Mouse (Mus musculus) lung, postnatal 0 days (tissue): Measurements from ENCODE around the gene Plxnd1. TPM values are rescaled to one million over a fixed set of nuclear protein-coding genes. Genes with fewer than 3 reads are reported as not detected.

Experiments used
- ATAC-seq: fragments of 200-750 bp; cut with Nextera tagmentation; 2 replicates; pipeline ENCODE4 v1.8.0; 2017; ENCODE audit warnings: moderate library complexity
- DNase-seq: peaks from one replicate; pipeline ENCODE4 v3.0.0-alpha.2; 2016; ENCODE audit warnings: low spot score
- H3K27ac ChIP-seq: fragments of 300-500 bp; sonication (generic); 2 replicates; pipeline ENCODE4 v1.5.1; 2014; ENCODE audit warnings: antibody characterized with exemption, mild to moderate bottlenecking, low read length, mixed read lengths
- H3K27me3 ChIP-seq: fragments of 300-500 bp; sonication (generic); replicated peaks from 2 replicates; pipeline ENCODE4 v1.6.1; 2014; ENCODE audit warnings: low read length, mixed read lengths; ENCODE audit not compliant: insufficient read depth
- H3K36me3 ChIP-seq: fragments of 300-500 bp; sonication (generic); 2 replicates; pipeline ENCODE4 v1.6.1; 2014; ENCODE audit warnings: low read length, mixed read lengths; ENCODE audit not compliant: insufficient read depth
- H3K4me1 ChIP-seq: fragments of 300-500 bp; sonication (generic); 2 replicates; pipeline ENCODE4 v1.6.1; 2014; ENCODE audit warnings: antibody characterized with exemption, low read depth, low read length, mixed read lengths; ENCODE audit not compliant: insufficient read depth
- H3K4me2 ChIP-seq: fragments of 300-500 bp; sonication (generic); replicated peaks from 2 replicates; pipeline ENCODE4 v1.6.1; 2014; ENCODE audit warnings: low read depth, mild to moderate bottlenecking, low read length, moderate library complexity, mixed read lengths
- H3K4me3 ChIP-seq: fragments of 300-500 bp; sonication (generic); 2 replicates; pipeline ENCODE4 v1.5.1; 2014; ENCODE audit warnings: low read depth, low read length
- H3K9ac ChIP-seq: fragments of 300-500 bp; sonication (generic); replicated peaks from 2 replicates; pipeline ENCODE4 v1.6.1; 2014; ENCODE audit warnings: low read depth, mild to moderate bottlenecking
- H3K9me3 ChIP-seq: fragments of 300-500 bp; sonication (generic); 2 replicates; pipeline ENCODE4 v1.6.1; 2016; ENCODE audit warnings: low read length, mixed read lengths
- CTCF ChIP-seq: IDR thresholded peaks from 2 replicates; pipeline ENCODE4 v1.5.1; 2016; ENCODE audit warnings: antibody characterized with exemption, mild to moderate bottlenecking
- EP300 ChIP-seq: IDR thresholded peaks from 2 replicates; pipeline ENCODE4 v1.6.1; 2016; ENCODE audit warnings: antibody characterized with exemption, mild to moderate bottlenecking, control low read depth
- WGBS: fragments of 180-500 bp; shearing (Covaris S2); extraction: QIAGEN DNeasy Blood & Tissue Kit; methylation state at CpG from one replicate; pipeline ENCODE4 v1.1.7; 2014; 5-methylcytosine and 5-hydroxymethylcytosine counted together
- polyA plus RNA-seq: library from polyadenylated mRNA; unstranded; fragments of >200 nt; fragmentation: Nextera tagmentation; extraction: Ambion mirVana; gene quantifications from 2 replicates; pipeline ENCODE4 v1.2.1, GENCODE M21; 2015

Plxnd1 gene
- polyA plus RNA-seq, 1 experiment from 2014 or later: 26.9 TPM

- no peak for ATAC-seq
These were observed 54.2 kb downstream of the Plxnd1 start for GRCm38 (mm10) chr6:115940603-115941002.

GRCm38 (mm10) chr6:115938798-115939197 lies 56.0 kb downstream of the Plxnd1 start:
- Histone ChIP-seq H3K4me2 (no peak overlapping the region), H3K4me3 (no peak overlapping the region), H3K9me3 (no peaks in the 10 kb centered on the region), H3K9ac (no peak overlapping the region), H3K27me3 (no peaks in the 10 kb centered on the region), H3K4me1 (no peaks in the 10 kb centered on the region; the same call in 1 of the 2 replicates), H3K36me3 (no peaks in the 10 kb centered on the region), H3K27ac (no peak overlapping the region)
- DNase-seq: no peak
- 69% methylated on average over 1 of the region's 1 CpGs for WGBS
- ATAC-seq: no peak
- TF ChIP-seq CTCF: no peak

More at GRCm38 (mm10) chr6:115940603-115941002, 54.2 kb downstream of the Plxnd1 start:
- Histone ChIP-seq H3K27ac (no peak overlapping the region), H3K4me3 (no peak overlapping the region), H3K9me3 (no peaks in the 10 kb centered on the region), H3K27me3 (no peaks in the 10 kb centered on the region), H3K36me3 (no peaks in the 10 kb centered on the region), H3K4me1 (no peaks in the 10 kb centered on the region; the same call in 1 of the 2 replicates), H3K4me2 (no peak overlapping the region), H3K9ac (no peak overlapping the region)
- no peak for DNase-seq
- 56% methylated on average over 1 of the region's 1 CpGs for WGBS
- TF ChIP-seq EP300: no peak
- TF ChIP-seq CTCF: no peak

DNA sequence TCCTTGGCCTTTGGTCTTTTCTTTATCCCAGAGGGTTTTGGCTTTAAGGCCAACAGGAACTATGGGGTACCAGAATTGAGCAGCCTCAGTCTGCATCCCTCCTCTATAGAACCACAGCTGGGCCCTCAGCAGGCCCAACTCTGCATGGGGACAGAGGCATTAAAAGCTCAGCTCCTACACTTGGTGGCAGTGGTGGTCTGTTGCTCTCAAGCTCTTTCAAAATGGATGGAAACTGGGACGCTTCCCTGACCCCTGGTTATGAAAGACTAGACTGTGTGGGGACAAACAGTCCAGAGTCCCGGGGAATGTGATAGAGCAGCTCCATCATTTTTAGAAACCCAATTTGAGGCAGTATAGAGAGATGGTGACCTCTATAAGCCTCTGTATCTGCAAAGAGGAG lies 56.8 kb downstream of the Plxnd1 start:
- H3K9ac ChIP-seq: no peak overlapping the region
- no peak for TF ChIP-seq CTCF
- no peak for TF ChIP-seq EP300
- WGBS: 77% methylated on average over 2 of the region's 2 CpGs
- no peaks in the 10 kb centered on the region for H3K27me3 ChIP-seq
- no peak overlapping the region for H3K4me2 ChIP-seq
- H3K27ac ChIP-seq: no peak overlapping the region
- no peaks in the 10 kb centered on the region for H3K36me3 ChIP-seq
- DNase-seq (no peak), ATAC-seq (no peak)
- no peaks in the 10 kb centered on the region for H3K9me3 ChIP-seq
- no peak overlapping the region for H3K4me3 ChIP-seq
- H3K4me1 ChIP-seq: no peaks in the 10 kb centered on the region

DNA sequence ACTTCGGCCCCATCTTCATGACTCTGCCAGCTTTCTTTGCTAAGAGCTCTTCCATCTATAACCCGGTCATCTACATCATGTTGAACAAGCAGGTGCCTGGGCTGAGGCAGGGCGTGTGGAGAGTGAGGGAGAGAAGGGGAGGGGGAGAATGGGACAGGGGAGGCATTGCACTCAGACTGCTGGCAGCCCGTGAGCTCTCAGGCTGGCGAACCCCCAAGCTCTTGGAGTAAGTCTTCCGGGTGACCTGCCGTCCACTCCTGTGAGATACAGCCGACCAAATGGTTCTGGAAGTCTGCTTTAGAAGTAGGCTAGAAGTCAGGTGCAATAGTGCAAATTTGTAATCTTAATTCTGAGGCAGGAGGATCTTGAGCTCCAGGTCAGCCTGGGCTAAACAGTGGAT lies 59.3 kb downstream of the Plxnd1 start:
- TF ChIP-seq EP300: no peak
- no peak for TF ChIP-seq CTCF
- DNase-seq (no peak), ATAC-seq (no peak)
- Histone ChIP-seq H3K9me3 (no peaks in the 10 kb centered on the region), H3K4me1 (no peaks in the 10 kb centered on the region), H3K9ac (no peak overlapping the region), H3K4me3 (no peak overlapping the region), H3K4me2 (no peak overlapping the region), H3K36me3 (no peaks in the 10 kb centered on the region), H3K27me3 (no peaks in the 10 kb centered on the region), H3K27ac (no peak overlapping the region)
- WGBS: 69% methylated on average over 8 of the region's 8 CpGs

- WGBS: 71% methylated on average over 3 of the region's 3 CpGs
These were observed 62.4 kb downstream of the Plxnd1 start for GRCm38 (mm10) chr6:115932391-115932790.

GRCm38 (mm10) chr6:115931639-115932038 lies 63.2 kb downstream of the Plxnd1 start, which contains the start of gene Rho:
Gene Rho (plus strand): TSS chr6:115931748.
- H3K27me3 ChIP-seq: no peaks in the 10 kb centered on the region
- no peaks in the 10 kb centered on the region for H3K4me1 ChIP-seq
- H3K9me3 ChIP-seq: no peaks in the 10 kb centered on the region
- H3K4me3 ChIP-seq: no peak within 1 kb of the TSS
- TF ChIP-seq EP300: no peak
- TF ChIP-seq CTCF: no peak
- no peaks in the 10 kb centered on the region for H3K36me3 ChIP-seq
- DNase-seq (no peak), ATAC-seq (no peak)
- no peak within 1 kb of the TSS for H3K4me2 ChIP-seq
- H3K27ac ChIP-seq: no peak within 1 kb of the TSS
- 95% methylated on average over 14 of the region's 14 CpGs for WGBS
- no peak within 1 kb of the TSS for H3K9ac ChIP-seq

More at GRCm38 (mm10) chr6:115932391-115932790, 62.4 kb downstream of the Plxnd1 start:
- Histone ChIP-seq H3K36me3 (no peaks in the 10 kb centered on the region), H3K4me2 (no peak overlapping the region), H3K4me1 (no peaks in the 10 kb centered on the region), H3K27me3 (no peaks in the 10 kb centered on the region), H3K4me3 (no peak overlapping the region), H3K9me3 (no peaks in the 10 kb centered on the region), H3K9ac (no peak overlapping the region), H3K27ac (no peak overlapping the region)
- ATAC-seq: no peak
- TF ChIP-seq EP300 (no peak), CTCF (no peak)
- DNase-seq: peak; percentile 36

GRCm38 (mm10) chr6:115930018-115930417 lies 64.8 kb downstream of the Plxnd1 start:
- no peak overlapping the region for H3K9ac ChIP-seq
- ATAC-seq: peak; percentile 21; the same call in 1 of the 2 replicates

More at GRCm38 (mm10) chr6:115930018-115930417, 64.8 kb downstream of the Plxnd1 start:
- Histone ChIP-seq H3K27ac (no peak overlapping the region), H3K4me3 (no peak overlapping the region), H3K9me3 (no peaks in the 10 kb centered on the region), H3K27me3 (no peaks in the 10 kb centered on the region), H3K4me2 (no peak overlapping the region), H3K4me1 (peaks cover 4% of the 10 kb centered on the region; the same call in 1 of the 2 replicates), H3K36me3 (no peaks in the 10 kb centered on the region)
- peak; percentile 44 for DNase-seq
- TF ChIP-seq EP300 (no peak), CTCF (no peak)
- WGBS: 38% methylated on average over 5 of the region's 5 CpGs
